Mouse (Mus musculus) G1E (cell line): ENCODE data around the gene Uox.

ENCODE experiments used
- CTCF ChIP-seq: IDR thresholded peaks from 2 replicates; pipeline ENCODE4 v1.5.1; 2012; ENCODE audit warnings: low read depth, low read length, inconsistent platforms, mixed read lengths
- GATA1 ChIP-seq: IDR thresholded peaks from 2 replicates; pipeline ENCODE4 v1.6.1; 2012; ENCODE audit warnings: borderline replicate concordance, low read length, inconsistent platforms, mixed read lengths
- POLR2AphosphoS5 ChIP-seq: IDR thresholded peaks from 2 replicates; pipeline ENCODE4 v1.6.1; 2012; ENCODE audit warnings: low read depth, low read length, inconsistent platforms; ENCODE audit not compliant: insufficient replicate concordance
- TAL1 ChIP-seq: conservative IDR thresholded peaks from 2 replicates; pipeline ENCODE4 v1.6.1; 2012; ENCODE audit warnings: low read depth, low read length, inconsistent platforms, mixed read lengths

DNA sequence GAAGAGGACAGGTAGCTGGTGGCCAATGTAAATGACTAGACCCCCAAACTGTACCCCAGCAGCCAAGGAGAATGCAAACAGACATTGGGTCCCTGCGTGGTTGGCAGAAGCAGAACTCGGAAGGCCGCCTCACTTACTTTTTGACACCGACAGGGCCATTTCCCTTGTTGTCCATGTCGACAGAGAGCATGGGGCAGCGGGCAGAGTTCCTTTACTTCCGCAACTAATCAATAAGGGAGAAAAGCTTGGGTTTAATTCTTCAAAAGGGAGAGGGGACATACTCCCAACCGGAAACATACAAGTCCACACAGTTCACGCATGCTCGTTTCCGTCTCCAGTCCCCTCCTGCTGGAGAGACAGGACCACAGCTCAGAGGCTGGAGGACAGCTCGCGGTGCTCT is 110.4 kb downstream of the Uox start:
- no peak for TF ChIP-seq CTCF
- no peak for TF ChIP-seq TAL1
- TF ChIP-seq POLR2AphosphoS5, result no peak
- no peak for TF ChIP-seq GATA1
